Mouse (Mus musculus): ENCODE measurements at regions not wholly inside any gene's neighbourhood (a gene's known extent, or its start where the extent isn't known, plus 50 kb on each side); places are given as distances from the start of the nearest gene placed in this dataset.
"Not testable (repeated sequence)": the region's sequence is repeated elsewhere in the genome, so short reads cannot be mapped to it uniquely, and the experiment has no call there.

DNA sequence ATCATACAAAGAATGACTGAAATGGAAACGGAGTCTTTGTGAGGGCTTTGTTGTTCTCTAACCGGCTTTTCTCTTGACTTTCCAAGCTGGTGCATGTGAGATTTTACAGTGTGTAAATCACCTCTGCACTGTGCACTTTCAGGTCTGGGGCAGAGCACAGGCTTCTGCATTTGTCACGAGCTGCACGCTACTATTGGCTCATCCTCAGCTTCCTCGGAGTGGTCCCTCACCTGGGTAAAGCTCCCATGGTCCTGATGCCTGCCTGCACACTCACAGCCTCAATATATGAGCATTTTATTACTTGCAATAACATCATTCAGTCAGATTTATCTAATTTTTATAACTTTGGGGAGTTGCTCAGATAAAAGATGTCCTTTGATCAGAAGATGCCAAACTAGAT is 109.8 kb upstream of the Nrip1 start:
- in situ Hi-C loops (cut with MboI; ENCODE audit: low pct_unique_long_range_greater_than_20kb) = no loop called here
- ChIA-PET POLR2A (no interaction called here), CTCF (no interaction called here)
- ATAC-seq (no peak), DNase-seq (ENCODE audit: low read depth, low spot score) (no peak)
- TF ChIP-seq CTCF (IDR thresholded peaks at IDR 0.05) = no peak
- no peaks in the 10 kb centered on the region for H3K27me3 ChIP-seq

DNA sequence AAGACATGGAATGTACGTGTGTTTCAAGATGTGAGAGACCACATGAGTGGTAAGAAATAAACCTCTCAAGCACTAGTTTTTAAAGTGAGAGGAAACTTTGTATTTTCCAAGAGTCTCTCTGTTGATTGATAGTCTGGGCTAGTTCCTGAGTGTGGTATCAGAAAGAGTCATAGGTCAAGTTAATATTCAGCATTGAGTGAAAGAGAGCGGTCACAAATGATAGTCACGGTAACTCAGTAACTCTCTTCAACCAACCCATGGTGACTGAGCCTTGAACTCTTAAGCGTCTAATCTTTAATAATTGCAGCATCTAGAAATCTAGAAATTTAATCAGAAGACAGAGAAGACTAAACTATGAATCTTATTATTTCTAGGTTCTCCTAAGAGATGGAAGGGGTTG is 108.3 kb upstream of the Nrip1 start:
- CTCF ChIA-PET = interaction anchor here (0.9 kb wide), 2 partner anchors 19 to 28 kb away, joined by 3 read pairs; no protein-coding TSS in a partner anchor
- in situ Hi-C loops (cut with MboI; ENCODE audit: low pct_unique_long_range_greater_than_20kb) = no loop called here
- POLR2A ChIA-PET = no interaction called here

DNA sequence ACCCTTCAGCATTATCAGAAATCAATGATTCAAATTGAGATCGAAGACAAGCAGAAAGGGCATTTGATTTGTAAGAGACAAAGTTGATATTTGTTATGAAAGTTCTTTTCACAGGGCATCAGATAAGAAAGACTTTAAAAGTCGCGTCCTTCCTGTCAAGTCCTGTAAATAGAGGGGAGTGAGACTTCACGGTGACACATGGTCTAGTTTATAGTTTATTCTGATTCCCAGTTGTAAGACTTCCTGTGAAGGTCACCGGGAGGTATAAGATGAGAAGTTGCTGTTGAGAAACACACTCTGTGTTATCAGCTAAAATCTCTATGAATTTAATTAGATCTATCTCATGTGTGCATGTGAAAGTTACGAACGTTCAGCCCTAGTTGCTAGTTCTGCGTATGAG is 103.8 kb upstream of the Nrip1 start:
- DNase-seq (ENCODE audit: low read depth, low spot score) (no peak), ATAC-seq (no peak)
- in situ Hi-C loops (cut with MboI; ENCODE audit: low pct_unique_long_range_greater_than_20kb) = no loop called here
- ChIA-PET CTCF (interaction anchor here (1.1 to 1.2 kb wide), 2 partner anchors 21 to 63 kb away, joined by 3 read pairs; no protein-coding TSS in a partner anchor), POLR2A (no interaction called here)
- no peaks in the 10 kb centered on the region for H3K27me3 ChIP-seq
- TF ChIP-seq CTCF (IDR thresholded peaks at IDR 0.05) = no peak

More for the DNA sequence above, 108.3 kb upstream of the Nrip1 start:
- no peaks in the 10 kb centered on the region for H3K27me3 ChIP-seq
- ATAC-seq = no peak
- DNase-seq (ENCODE audit: low read depth, low spot score) = no peak
- no peak for TF ChIP-seq CTCF (IDR thresholded peaks at IDR 0.05)

- no peak for TF ChIP-seq CTCF (IDR thresholded peaks at IDR 0.05)
- POLR2A ChIA-PET = interaction anchor here (1.2 kb wide), 1 partner anchor 16 kb away, joined by 5 read pairs; no protein-coding TSS in a partner anchor
- DNase-seq (ENCODE audit: low read depth, low spot score) = no peak
These were observed 100.9 kb upstream of the Nrip1 start for GRCm38 (mm10) chr16:76474481-76474880.

DNA sequence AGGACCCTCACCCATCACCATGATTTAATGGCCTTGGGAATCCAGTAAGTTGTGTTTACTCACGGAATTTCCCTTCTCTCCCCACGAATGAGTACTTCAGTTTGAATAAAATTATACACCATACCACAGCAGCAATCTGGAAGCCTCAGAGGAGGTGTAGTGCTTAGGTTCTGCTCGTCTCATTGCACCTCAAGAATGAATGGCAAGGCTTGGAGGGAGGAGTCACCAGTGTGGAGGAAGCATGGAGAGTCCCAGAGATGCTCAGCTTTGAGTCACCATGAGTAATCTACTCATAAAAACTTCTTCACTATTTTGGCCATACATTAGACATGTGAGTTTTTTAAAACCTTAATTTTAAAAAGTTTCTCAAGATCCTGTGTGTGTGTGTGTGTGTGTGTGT is 98.8 kb upstream of the Nrip1 start:
- TF ChIP-seq CTCF (IDR thresholded peaks at IDR 0.05) = no peak
- DNase-seq (ENCODE audit: low read depth, low spot score) (no peak), ATAC-seq (peak; percentile 55)
- ChIA-PET POLR2A (no interaction called here), CTCF (no interaction called here)
- in situ Hi-C loops (cut with MboI; ENCODE audit: low pct_unique_long_range_greater_than_20kb) = no loop called here
- no peaks in the 10 kb centered on the region for H3K27me3 ChIP-seq

More at GRCm38 (mm10) chr16:76474481-76474880, 100.9 kb upstream of the Nrip1 start:
- in situ Hi-C loops (cut with MboI; ENCODE audit: low pct_unique_long_range_greater_than_20kb) = no loop called here
- no peaks in the 10 kb centered on the region for H3K27me3 ChIP-seq
- CTCF ChIA-PET = no interaction called here
- ATAC-seq = no peak

DNA sequence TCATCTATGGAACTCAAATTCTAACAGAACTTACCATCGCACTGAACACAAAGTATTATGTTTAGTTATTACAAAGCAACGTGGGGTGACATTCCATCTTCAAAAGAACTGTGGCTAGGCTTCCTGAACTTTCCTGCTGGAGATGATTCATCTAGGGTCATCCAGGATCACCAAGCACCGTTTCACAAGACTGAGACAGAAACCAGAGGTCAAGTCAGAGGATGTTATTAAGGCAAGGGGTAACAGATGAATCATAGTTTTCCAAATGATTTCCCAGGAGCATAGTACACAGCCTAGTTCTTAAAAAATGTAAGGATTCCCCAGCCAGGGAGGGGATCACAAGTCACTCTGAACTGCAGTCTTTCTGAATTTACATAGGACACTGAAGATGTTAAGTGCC is 97.5 kb upstream of the Nrip1 start:
- in situ Hi-C loops (cut with MboI; ENCODE audit: low pct_unique_long_range_greater_than_20kb) = no loop called here
- CTCF ChIA-PET = no interaction called here

DNA sequence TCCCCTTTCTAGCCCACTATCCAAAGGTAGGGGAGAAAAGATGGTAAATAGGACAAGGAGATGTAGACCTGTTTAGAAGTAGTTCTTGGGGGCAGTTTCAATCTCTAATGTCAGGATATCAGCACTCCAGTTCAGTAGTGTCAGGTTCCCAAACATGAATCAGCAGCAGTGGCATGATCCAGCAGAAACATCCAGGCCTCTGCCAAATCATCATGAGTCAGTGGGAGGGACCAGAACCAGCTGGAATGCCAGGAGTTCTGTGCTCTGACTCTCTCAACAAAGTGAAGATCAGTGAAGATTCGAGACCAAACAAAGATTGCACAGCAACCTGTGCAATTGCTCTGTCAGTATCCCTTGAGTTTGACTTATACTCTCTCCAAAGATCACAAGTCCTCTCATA is 85.9 kb upstream of the Nrip1 start:
- no peak for DNase-seq (ENCODE audit: low read depth, low spot score)
- H3K27me3 ChIP-seq = no peaks in the 10 kb centered on the region
- no peak for TF ChIP-seq CTCF (IDR thresholded peaks at IDR 0.05)
- ATAC-seq = no peak
- CTCF ChIA-PET = no interaction called here
- in situ Hi-C loops (cut with MboI; ENCODE audit: low pct_unique_long_range_greater_than_20kb) = no loop called here
- POLR2A ChIA-PET = interaction anchor here (0.8 kb wide), 1 partner anchor 10 kb away, joined by 3 read pairs; no protein-coding TSS in a partner anchor

More for the DNA sequence above, 97.5 kb upstream of the Nrip1 start:
- no peak for TF ChIP-seq CTCF (IDR thresholded peaks at IDR 0.05)
- POLR2A ChIA-PET = no interaction called here
- H3K27me3 ChIP-seq = no peaks in the 10 kb centered on the region
- ATAC-seq (peak; percentile 72), DNase-seq (ENCODE audit: low read depth, low spot score) (peak; percentile 78)

DNA sequence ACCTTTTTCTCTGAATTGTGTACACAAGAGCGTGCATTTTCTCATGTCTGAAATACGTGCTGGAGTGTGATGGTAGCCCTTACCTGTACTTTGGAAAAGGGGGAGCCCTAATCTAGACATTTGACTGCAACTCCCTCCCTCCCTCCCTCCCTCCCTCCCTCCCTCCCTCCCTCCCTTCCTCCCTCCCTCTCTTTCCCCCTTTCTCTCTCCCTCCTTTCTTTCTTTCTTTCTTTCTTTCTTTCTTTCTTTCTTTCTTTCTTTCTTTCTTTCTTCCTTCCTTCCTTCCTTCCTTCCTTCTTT is 82.6 kb upstream of the Nrip1 start:
- ATAC-seq; in situ Hi-C loops (cut with MboI; ENCODE audit: low pct_unique_long_range_greater_than_20kb); DNase-seq (ENCODE audit: low read depth, low spot score); CTCF ChIA-PET; POLR2A ChIA-PET; H3K27me3 ChIP-seq: not testable (repeated sequence)

DNA sequence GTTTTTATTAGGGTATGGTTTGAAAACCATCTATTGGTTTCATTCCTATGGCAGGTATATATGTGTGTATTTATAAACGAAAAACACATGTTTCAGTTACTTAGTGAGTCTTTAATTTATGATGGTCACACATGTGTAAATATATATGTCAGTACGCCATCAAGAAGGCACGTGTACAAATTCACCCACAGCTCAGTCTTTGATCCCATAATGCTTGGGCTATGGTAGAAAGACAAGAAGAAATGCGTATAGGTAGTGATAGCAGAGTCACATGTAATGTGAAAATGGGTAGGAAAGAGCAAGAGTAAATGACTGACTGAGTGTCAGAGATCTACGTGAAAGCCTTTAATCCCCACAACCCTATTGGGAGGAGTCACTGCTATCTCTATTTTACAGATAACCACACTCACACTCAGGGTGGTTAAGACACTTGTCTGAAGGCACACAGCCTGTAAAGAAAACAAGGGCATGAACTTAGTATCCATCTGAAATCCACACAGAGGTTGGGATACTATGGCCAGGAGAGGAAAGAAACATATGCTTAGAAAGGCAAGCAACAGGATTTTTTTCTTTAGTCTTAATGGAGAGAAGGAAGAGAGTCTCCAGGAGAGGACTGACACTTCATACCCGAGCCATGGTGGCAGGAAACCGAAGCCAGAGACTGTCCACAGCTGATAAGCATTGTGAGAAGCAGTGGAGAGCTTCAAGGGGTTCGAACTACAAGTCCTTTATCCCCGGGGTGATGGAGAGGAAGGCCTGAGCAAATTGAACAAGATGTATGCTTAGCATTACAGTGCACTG is 82.1 kb upstream of the Nrip1 start:
- ChIA-PET POLR2A (no interaction called here), CTCF (interaction anchor here (1.4 kb wide), 1 partner anchor 11 kb away, joined by 3 read pairs; no protein-coding TSS in a partner anchor)
- ATAC-seq (no peak), DNase-seq (ENCODE audit: low read depth, low spot score) (no peak)
- TF ChIP-seq CTCF (IDR thresholded peaks at IDR 0.05) = no peak
- no peaks in the 10 kb centered on the region for H3K27me3 ChIP-seq
- in situ Hi-C loops (cut with MboI; ENCODE audit: low pct_unique_long_range_greater_than_20kb) = no loop called here

DNA sequence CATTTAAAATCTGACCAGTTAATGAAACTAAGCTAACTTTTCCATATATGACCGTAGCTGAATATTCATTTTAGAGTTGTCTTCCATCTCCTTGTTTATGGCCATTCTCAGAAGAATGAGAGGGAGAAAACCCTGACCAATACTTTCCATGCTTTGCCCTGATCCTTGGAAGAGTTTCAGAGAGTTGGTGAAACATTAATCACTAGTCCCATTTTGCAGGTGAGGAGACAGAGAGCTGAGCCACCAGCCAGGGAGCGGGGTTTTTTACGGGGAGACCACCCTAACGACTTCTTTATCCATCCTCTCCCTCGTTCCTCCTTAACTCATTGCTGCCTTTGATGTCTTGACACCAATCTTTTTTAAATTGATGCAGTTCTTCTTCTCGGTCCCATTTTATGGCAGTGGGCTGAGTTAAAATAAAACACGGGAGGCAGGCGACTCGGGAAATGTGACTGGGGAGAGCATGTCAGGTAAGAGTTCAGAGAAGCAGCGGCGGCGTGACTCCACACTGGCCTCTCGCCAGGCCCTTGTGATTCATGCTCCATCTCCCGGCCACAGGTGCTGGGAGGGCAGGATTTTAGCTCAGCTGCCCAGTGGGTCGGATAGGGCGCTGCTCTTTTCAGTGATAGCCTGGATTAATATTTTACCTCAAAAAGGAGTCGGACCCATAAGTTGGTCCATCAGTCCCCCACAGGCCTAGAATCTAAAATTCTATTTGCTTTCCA is 81.3 kb upstream of the Nrip1 start:
- in situ Hi-C loops (cut with MboI; ENCODE audit: low pct_unique_long_range_greater_than_20kb) = no loop called here
- POLR2A ChIA-PET = no interaction called here
- DNase-seq (ENCODE audit: low read depth, low spot score) = peak; percentile 39
- CTCF ChIA-PET = interaction anchor here (1.1 to 1.4 kb wide), 4 partner anchors 9 to 14 kb away, joined by 3 read pairs; no protein-coding TSS in a partner anchor
- no peak for TF ChIP-seq CTCF (IDR thresholded peaks at IDR 0.05)
- ATAC-seq = peak; percentile 71
- H3K27me3 ChIP-seq = no peaks in the 10 kb centered on the region

Data from Patski (cell line).